Mouse (Mus musculus) cerebellum, adult (tissue): ENCODE data around the gene Tlx1.

ENCODE experiments used
- ATAC-seq: cut with Nextera tagmentation; 2 replicates; pipeline ENCODE4 v1.9.2; 2017; ENCODE audit warnings: mild to moderate bottlenecking, moderate library complexity, mixed read lengths; ENCODE audit not compliant: insufficient number of reproducible peaks, low FRiP score, low TSS enrichment

Gene Tlx1

DNA sequence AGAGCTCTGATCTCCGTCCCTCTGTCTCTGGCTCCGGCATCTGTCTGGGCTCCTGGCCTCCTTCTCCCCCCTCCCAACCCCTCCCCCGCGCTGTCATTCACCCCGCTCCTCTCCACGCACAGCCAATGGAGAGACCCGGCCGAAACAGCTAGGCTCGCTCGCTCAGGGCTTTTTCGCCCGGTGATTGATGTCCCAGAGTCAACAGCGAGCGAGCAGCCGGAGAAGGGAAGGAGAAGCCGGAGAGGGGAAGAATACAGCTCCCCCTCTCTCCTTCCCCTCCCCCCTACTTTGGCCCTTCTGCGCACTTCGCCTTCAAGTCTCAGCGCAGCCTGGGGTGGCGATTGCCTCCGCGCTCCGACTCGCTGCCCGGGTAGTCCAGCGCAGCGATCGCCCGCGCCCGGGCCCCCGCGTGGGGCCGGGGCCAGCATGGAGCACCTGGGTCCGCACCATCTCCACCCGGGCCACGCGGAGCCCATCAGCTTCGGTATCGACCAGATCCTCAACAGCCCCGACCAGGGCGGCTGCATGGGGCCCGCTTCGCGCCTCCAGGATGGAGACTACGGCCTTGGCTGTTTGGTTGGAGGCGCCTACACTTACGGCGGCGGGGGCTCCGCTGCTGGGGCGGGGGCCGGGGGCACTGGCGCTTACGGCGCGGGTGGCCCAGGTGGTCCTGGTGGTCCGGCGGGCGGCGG lies at the start of gene Tlx1:
Tlx1 (plus strand) TSS at position 191 of the 692 bp plus-strand sequence.
- ATAC-seq: no peak

DNA sequence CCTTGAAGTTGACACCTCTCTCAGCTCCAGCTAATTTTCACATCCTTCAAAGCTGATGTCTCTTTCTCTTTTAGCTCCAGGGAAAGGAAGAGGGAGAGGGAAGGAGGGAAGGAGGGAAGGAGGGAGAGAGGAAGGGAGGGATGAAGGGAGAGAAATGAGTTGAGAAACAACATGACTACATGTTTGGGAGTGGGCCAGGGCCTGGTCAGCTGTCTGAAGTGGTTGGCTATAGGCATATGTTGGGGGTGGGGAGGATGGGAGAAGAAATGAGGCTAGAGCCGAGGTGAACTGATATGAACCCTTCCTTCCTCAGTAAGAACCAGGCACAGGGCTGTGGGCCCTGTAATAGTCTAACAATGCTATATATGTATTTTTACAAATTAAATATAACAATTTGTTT lies 44.9 kb upstream of the Tlx1 start:
- no peak for ATAC-seq

DNA sequence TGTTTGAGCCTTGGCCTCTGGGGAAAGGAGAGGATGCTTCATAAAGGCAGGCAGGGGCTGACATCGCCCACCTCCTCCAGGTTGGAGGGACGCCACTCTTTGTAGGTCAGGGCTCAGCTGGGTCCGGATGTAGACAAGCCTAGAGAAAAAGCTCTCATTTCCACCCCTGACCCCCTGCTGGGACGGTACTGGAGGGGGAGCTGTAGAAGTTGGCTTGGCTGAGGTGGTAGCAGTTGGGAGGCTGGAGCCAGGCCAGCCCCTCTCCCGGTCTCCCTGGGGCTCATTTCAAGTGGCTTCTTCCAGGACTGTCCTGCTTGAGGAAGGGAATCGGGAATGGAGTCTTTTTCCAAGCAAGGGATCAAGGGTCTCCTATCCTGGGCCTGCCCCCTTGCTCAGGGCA lies 43.8 kb upstream of the Tlx1 start:
- ATAC-seq: no peak

DNA sequence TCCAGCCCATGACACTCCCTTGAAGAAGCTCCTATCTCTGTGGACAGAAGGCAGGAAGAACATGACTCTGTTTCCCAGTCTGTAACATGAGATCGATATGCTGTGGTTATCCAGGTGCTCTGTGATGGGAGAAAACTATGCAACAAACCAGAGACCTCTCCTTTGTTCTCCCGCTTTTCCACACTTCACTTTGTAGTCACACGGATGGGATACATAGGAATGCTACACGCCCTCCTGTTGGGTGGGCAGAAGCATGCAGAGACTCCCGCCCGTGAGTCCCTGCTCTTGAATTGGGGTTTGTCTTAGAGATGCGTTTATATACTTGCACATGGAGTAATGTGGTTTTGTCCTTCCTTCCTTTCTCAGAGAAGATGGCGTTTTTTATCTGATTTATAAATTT lies 39.8 kb upstream of the Tlx1 start:
- ATAC-seq: no peak

DNA sequence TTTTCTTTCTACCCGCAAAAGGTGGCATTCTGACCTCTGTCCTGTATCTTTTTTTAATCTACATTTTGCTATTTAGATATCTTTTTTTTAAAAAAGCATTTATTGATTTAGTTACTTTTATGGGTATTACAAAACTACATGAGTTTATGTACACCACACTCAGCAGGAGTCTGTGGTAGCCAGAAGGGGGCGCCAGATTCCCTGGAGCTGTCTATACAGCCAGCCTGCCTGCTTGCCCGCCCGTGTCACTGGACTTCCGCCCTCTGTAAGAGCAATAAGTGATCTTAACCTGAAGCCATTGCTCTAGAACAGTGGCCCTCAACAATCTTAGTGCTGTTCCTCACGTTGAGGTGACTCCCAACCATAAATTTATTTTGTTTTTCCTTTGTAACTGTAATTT lies 38.0 kb upstream of the Tlx1 start:
- no peak for ATAC-seq

DNA sequence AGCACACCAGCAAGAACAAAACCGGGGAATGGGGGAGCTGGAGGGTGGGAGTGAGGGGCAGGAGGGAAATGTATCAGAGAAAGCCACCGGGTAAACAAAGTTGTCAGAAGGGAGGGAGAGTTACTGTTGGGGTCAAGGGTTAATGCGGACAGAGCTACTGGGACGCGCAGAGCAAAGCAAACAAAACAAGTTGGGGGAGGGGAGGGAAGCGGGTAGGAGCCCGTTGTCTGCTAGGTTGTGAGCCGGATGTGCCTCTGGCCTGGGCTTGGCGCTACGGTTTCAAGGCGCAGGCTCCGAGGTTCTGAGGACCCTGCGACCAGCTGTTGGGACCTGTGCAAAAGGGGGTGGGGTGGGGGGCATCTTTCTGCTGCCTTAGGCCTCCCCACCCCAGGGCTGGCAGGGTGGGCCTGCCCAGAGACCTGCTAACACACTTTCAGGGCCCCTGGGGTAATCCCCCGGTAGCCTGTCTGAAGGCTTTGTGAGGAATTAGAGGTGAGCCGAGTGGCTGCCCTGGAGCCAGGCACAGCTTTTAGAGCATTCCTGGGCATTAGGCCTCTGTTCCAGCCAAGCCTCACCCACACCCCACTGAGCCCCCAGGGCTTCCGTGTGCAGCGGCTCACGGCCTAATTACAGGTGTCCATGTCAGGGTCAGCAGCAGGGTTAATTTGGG lies 36.6 kb upstream of the Tlx1 start:
- no peak for ATAC-seq

DNA sequence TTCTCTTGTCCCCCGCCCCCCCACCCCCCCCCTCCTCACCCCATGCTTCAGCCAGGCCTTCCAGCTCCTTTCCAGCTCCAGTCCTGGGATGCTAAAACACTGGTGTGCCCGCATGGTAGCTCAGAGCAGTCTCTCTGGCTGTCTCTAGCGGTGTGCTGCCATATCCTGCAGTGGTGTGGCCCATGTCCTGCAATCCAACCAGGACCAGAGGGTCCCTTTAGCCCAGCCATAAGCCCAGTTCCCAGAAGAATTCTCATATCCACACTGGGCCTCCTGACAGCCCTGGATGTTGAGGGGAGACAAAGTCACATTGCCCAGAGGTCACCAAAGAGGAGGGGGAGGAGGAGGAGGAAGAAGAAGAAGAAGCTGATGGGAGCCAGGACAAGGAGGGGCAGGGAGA lies 35.7 kb upstream of the Tlx1 start:
- no peak for ATAC-seq

DNA sequence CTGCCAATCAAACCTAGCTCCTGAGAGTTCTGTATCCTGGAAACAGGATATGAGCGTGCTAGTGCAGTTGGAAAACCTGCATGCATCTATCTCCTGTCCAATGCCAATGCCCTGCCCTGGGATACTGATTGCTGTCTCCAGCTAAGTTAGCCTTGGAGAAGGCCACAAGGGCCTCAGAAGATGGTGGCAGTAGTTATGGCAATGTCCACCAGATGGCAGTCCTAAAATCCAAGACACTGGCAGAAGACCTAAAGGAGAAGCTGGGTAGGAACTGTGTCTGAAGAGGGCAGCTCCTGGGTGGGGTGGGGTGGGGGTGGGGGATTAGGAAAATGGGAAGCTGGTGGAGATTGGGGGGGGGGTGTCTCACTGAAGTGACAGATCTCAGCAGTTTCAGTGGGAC lies 33.7 kb upstream of the Tlx1 start:
- ATAC-seq: no peak

DNA sequence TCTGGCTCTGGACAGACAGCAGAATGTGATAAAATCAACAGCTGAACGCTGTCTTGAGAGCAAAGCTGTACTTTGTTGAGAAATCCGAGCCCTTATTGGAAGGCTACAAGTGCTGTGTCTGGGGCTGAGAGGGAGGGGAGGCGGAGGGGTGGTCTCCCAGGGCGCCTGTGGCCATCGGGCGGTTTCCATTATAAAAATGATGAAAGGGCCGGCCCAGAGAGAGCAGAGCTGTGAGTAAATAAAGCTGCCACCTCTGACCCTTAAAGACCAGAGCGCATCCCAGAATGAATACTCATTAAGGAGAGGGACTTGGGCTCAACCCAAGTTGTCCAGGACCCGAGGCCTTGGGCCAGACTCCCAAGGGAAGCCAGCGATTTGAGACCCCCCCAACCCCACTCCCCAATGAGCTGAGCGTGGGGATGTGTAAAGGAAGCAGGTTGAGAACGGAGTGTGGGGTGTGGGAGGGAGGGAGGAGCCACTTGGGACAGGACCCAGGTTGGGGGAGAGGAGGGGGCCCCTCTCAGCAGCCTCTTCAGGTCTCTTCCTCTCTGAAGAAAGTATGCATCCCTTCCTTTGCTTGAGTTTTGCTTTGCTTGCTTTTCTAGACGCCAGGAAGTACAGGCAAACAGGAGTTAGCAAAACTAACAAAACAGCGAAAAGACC lies 18.4 kb upstream of the Tlx1 start:
- ATAC-seq: no peak

DNA sequence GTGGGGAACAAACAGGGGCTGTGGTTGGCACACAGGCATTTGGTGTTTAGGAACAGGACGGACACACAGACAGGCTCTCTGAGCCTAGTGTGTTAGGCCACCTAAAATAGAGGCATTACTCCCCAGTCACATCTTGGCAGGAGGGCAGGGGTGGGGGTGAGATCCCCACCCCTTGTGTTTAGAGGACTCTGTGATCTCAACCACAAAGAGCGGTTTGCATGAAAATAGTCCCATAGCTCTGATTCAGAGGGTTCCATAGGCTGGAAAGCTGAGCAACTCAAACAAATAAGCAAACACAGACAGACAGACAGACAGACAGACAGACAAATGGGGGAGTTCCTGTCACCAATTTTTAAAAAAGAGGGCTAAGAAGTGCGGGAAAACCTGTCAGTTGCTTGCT lies 7.9 kb upstream of the Tlx1 start:
- ATAC-seq: no peak

DNA sequence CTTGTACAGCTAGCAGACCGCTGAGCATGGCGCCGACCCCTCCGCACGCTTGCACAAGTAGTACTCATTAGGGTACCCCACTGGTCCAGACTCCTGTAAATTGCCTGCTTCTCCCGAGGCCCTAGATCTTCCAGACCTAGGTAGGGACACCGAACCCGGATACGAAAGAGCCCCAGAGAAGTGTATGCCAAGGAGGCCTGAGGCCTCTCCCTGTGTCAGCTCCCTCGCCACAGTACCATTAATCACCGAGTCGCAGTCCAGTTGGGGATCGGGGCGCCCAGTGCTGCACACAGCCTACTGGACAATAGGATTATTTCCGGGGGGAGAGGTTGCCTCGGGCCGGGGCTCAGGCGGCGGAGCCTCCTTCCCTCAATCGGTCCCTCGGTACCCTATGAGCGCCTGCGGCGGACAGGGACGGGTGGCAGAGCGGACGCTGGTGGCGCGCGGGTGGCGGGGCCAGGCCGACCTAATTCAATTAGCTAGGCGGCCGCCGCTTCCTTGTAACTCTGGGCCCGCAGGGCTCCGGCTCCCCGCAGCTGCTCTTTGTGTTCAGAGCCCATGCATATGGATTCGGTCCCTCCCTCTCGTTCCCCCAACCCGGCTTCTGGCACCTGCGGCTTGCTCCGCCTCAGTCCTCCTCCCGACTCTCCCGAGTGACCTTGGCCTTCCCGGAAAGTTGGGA lies 7.1 kb upstream of the Tlx1 start:
- ATAC-seq: no peak

DNA sequence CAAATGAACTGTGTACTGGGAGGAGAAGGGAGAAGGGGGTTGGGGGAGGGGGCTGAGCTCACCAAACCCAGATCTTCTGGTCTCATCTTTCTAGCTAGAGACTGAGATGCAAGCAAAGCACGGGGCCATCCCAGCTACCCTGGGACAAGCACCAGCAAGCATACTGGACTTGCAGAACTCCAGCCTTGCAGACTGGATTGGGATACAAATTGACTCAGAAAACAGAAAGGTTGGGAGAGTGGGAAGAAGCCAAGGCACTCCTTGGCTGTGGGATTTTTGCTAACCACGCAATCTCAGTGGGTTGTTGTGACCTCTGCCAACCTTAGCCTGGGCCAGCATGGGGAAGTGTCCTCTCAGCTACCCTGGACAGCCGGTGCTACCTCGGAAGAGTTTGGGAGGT lies 3.4 kb upstream of the Tlx1 start:
- ATAC-seq: no peak

DNA sequence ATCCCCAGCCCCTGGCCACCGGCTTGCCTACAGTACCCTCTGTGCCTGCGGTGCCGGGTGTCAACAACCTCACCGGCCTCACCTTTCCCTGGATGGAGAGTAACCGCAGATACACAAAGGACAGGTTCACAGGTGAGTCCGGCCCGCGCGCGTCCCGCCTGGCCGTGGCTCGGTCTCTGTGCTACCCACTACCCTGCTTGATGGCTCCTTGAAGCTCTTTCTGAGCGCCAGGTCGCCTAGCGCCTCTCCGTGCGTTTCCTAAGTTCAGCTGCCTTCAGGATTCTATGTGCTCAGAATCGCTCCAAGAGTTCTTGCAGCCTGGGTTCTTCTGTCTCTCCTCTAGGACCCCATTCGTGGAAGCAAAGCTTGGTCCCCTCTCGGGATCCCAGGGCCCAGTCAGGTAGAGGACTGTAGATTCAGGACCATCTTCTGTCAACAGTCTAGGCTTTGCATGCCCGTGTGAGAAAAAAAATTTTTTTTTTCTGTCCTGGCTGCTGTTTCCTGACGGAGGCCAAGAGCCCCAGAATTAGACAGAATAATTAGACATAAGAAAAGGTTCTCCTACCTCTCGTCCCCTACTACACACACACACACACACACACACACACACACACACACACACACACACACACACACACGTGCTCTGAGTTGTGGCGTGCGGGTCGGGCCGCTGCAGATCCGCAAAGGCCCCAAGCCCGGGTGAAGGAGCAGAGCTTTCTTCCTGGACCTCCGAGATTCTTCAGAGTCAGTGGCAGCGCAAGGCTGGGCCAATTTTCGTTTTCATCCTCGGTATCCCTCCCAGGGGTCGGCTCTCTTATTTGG lies 1.1 kb downstream of the Tlx1 start:
- ATAC-seq: no peak

DNA sequence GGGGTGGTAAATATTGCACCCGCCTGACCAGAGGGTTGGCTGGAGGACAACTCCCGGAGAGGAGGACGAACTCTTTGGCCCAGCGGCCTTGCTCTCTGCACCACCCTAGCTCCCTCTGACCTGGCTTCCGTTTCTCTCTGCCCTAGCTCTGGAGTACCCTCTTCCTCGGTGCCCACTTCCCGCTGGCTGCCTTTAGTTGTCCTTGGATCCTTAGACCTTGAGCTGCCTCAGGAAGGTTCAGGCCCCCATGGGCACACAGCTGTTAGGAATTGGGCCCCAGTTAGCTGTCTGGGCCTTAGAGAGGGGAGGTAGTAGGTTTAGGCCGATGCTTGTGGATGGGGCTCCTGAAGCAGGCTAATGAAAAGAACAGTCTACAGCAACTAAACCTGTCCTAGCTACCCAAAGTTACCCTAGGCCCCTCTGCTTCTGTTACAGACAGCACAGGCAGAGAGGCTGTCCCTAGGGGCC lies 1.7 kb downstream of the Tlx1 start:
- ATAC-seq: no peak

DNA sequence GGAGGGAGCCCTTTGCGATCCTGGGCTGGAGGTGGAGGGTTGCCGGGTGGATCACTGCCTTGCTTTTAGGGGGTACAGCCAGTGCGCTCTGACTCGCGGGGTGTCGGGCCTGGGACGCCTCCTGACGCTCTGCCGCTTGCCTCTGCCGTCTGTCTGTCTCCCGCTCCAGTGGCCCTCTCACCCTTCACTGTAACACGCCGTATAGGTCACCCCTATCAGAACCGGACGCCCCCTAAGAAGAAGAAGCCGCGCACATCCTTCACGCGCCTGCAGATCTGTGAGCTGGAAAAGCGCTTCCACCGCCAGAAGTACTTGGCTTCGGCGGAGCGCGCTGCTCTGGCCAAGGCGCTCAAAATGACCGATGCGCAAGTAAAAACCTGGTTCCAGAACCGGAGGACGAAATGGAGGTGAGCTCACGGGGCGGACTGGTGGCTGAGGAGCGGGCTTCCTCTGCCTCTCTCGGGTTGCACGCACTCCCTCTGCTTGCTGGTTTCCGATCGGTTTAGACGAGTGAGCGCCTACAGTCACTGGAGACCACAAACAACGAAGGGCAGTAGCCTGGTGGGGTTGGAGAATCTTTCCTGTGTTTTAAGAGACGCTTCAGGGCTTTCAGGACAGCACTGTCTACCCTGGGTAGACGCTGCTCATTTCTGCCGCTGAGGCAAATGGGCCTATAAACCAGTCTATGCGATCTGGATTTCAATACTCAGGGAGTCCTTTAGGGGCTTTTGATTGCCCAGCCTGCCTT lies 3.0 kb downstream of the Tlx1 start:
- ATAC-seq: no peak

DNA sequence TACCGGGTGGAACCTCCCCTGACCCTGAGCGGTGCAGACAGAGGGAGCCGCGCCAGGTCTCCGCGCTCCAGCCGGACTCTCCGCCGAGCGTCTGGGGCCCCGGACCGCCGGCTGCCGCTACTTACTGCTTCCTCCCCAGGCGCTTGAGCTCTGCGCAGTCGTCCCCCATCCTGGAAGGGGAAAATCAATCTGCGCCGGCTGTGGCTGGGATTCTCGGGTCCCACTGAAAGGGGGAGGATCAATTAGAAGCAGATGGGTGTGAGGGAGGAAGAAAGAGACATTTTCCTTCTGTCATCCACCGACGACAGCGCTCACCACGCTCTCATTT lies 3.5 kb downstream of the Tlx1 start:
- no peak for ATAC-seq

DNA sequence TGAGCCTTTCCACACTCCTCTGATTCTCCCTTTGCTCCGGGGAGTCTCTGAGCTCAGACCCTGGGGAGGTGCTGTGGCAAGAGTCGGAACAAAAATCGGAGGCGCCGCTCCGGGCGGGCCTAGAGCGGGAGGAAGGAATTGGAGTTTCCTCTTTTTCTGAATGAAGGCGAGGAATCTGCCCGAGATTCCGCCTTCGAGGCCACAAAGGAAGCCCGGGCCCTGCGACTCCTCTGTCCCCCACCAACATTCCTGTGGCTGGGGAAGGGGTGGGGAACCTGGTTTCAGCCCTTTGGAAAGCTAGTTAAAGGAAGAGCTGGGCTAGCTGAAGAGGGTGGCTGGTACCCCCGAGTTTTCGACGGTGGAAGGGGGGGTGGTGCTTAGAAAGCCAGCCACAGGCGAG lies 4.0 kb downstream of the Tlx1 start:
- ATAC-seq: no peak

DNA sequence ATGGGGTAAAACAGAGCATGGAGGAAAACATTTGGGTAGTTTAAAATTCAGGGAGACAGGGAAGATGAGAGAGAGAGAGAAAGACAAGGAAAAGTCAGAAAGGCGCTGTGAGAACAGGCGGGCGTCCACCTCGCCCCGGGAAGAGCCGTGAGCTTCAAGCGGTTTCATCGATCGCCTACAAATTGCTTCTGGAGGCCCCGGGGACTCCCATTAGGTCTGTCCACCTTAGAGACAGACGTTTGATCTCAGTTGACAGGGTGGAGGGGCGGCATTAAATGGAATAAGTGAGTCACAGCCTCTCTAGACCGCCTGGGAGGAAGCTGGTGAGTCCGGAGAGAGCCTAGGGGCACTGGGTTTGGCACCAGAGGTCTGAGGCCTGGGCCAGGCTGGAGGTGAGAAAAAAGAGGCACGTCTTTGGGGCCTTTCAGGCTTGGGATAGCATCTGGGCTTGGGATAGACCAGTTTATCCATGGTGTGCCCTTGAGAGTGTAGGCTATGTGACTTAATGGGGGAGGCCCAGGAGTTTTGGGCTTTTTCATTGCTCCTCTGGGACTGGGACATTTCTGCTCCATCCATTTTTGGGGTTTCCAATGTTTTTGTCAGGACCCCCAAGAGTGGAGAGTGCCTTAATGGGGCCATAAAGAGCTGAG lies 4.8 kb downstream of the Tlx1 start:
- ATAC-seq: no peak

DNA sequence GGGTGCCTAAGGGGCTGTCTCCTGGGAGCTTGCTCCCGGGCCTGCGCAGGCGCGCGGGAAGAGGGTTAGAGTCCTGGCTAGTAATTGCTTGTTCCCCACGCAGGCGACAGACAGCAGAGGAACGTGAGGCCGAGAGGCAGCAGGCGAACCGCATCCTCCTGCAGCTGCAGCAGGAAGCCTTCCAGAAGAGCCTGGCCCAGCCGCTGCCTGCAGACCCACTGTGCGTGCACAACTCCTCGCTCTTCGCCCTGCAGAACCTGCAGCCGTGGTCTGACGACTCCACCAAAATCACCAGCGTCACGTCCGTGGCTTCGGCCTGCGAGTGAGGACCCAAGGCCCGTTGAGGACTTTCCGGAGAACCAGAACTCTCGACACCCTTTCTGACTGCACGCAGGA lies 5.3 kb downstream of the Tlx1 start:
- no peak for ATAC-seq
